Mouse (Mus musculus) CH12.LX (cell line): ENCODE measurements around the gene Teddm1b. TPM values are rescaled to one million over a fixed set of nuclear protein-coding genes. Genes with fewer than 3 reads are reported as not detected.

Experiments
- DNase-seq: peaks from one replicate; pipeline ENCODE4 v3.0.0-alpha.2; 2013; ENCODE audit errors: extremely low read depth
- H3K27ac ChIP-seq: 2 replicates; pipeline ENCODE4 v1.5.1; 2012; ENCODE audit warnings: low read depth, mild to moderate bottlenecking, control low read depth, moderate library complexity; ENCODE audit not compliant: insufficient read depth
- H3K27me3 ChIP-seq: replicated peaks from 2 replicates; pipeline ENCODE3; 2012; ENCODE audit warnings: inconsistent platforms
- H3K36me3 ChIP-seq, 2 experiments: replicated peaks in 1 of 2; 2 replicates each; pipeline versions ENCODE3 to v1.6.1; 2012; ENCODE audit warnings: inconsistent platforms in 1 of 2, low read length in 1 of 2, mild to moderate bottlenecking in 1 of 2, mixed read lengths in 1 of 2, moderate library complexity in 1 of 2; ENCODE audit not compliant: control insufficient read depth in 1 of 2, insufficient read depth in 1 of 2
- H3K4me1 ChIP-seq, 2 experiments: 2 replicates each; pipeline ENCODE4 v1.6.1; 2012; ENCODE audit warnings: inconsistent platforms in 1 of 2, moderate library complexity in 1 of 2; ENCODE audit not compliant: insufficient read depth in 2 of 2, control insufficient read depth in 1 of 2
- H3K4me2 ChIP-seq: 2 replicates; pipeline ENCODE4 v1.6.1; 2012; ENCODE audit warnings: low read depth, mild to moderate bottlenecking, control low read depth; ENCODE audit not compliant: poor library complexity, insufficient read depth, severe bottlenecking
- H3K4me3 ChIP-seq, 3 experiments: fragments of 150-350 bp in 1 of 3; sonication (generic) in 1 of 3; replicated peaks in 1 of 3; 2 replicates each; pipeline versions ENCODE3 to v1.5.1; 2011 to 2012; ENCODE audit warnings: low read depth in 2 of 3, low read length in 2 of 3, mild to moderate bottlenecking in 2 of 3, moderate library complexity in 2 of 3, control low read depth in 1 of 3, improper control_type of control experiment in 1 of 3, inconsistent platforms in 1 of 3, mixed read lengths in 1 of 3; ENCODE audit not compliant: poor library complexity in 1 of 3
- H3K79me2 ChIP-seq: replicated peaks from 2 replicates; pipeline ENCODE4 v1.6.1; 2012; ENCODE audit warnings: mild to moderate bottlenecking, moderate library complexity; ENCODE audit not compliant: control insufficient read depth, poor library complexity, insufficient read depth, severe bottlenecking; ENCODE audit errors: extremely low read depth
- H3K9ac ChIP-seq: 2 replicates; pipeline ENCODE4 v1.6.1; 2012; ENCODE audit warnings: low read depth, mild to moderate bottlenecking, control low read depth, moderate library complexity; ENCODE audit not compliant: insufficient read depth
- H3K9me3 ChIP-seq: replicated peaks from 2 replicates; pipeline ENCODE3; 2012; ENCODE audit warnings: low read length, inconsistent platforms, mixed read lengths
- BHLHE40 ChIP-seq: IDR thresholded peaks from 2 replicates; pipeline ENCODE4 v1.6.1; 2011; ENCODE audit warnings: mild to moderate bottlenecking, low read depth, low read length, improper control_type of control experiment
- CHD2 ChIP-seq: IDR thresholded peaks from 2 replicates; pipeline ENCODE4 v1.6.1; 2011; ENCODE audit warnings: low read length, improper control_type of control experiment
- E2F4 ChIP-seq: IDR thresholded peaks from 2 replicates; pipeline ENCODE4 v1.6.1; 2011; ENCODE audit warnings: low read depth, low read length, improper control_type of control experiment; ENCODE audit not compliant: insufficient replicate concordance
- GABPA ChIP-seq: IDR thresholded peaks from 2 replicates; pipeline ENCODE4 v1.6.1; 2012; ENCODE audit warnings: low read depth, low read length, improper control_type of control experiment, inconsistent platforms; ENCODE audit not compliant: insufficient replicate concordance
- IRF4 ChIP-seq: IDR thresholded peaks from 2 replicates; pipeline ENCODE4 v1.6.1; 2014; ENCODE audit warnings: low read depth, mild to moderate bottlenecking, inconsistent platforms, low read length, improper control_type of control experiment
- JUN ChIP-seq: IDR thresholded peaks from 2 replicates; pipeline ENCODE4 v1.6.1; 2011; ENCODE audit warnings: low read depth, mild to moderate bottlenecking, low read length, improper control_type of control experiment, moderate library complexity; ENCODE audit not compliant: insufficient read depth
- JUND ChIP-seq: conservative IDR thresholded peaks from 2 replicates; pipeline ENCODE4 v1.6.1; 2011; ENCODE audit warnings: low read depth, low read length, improper control_type of control experiment
- MAFK ChIP-seq: IDR thresholded peaks from 2 replicates; pipeline ENCODE4 v1.6.1; 2011; ENCODE audit warnings: low read length, improper control_type of control experiment; ENCODE audit not compliant: insufficient replicate concordance
- MAX ChIP-seq: IDR thresholded peaks from 2 replicates; pipeline ENCODE4 v1.6.1; 2011; ENCODE audit warnings: low read length, improper control_type of control experiment
- MAZ ChIP-seq: IDR thresholded peaks from 2 replicates; pipeline ENCODE4 v1.6.1; 2012; ENCODE audit warnings: low read depth, mild to moderate bottlenecking, inconsistent platforms, low read length, improper control_type of control experiment, moderate library complexity
- MEF2A ChIP-seq: IDR thresholded peaks from 2 replicates; pipeline ENCODE4 v1.6.1; 2014; ENCODE audit warnings: low read depth, mild to moderate bottlenecking, inconsistent platforms, low read length, improper control_type of control experiment, borderline replicate concordance
- MXI1 ChIP-seq: IDR thresholded peaks from 2 replicates; pipeline ENCODE4 v1.6.1; 2011; ENCODE audit warnings: mild to moderate bottlenecking, low read depth, low read length, improper control_type of control experiment
- MYC ChIP-seq: IDR thresholded peaks from 2 replicates; pipeline ENCODE4 v1.6.1; 2011; ENCODE audit warnings: low read depth, mild to moderate bottlenecking, improper control_type of control experiment, low read length
- NRF1 ChIP-seq: IDR thresholded peaks from 2 replicates; pipeline ENCODE4 v1.6.1; 2014; ENCODE audit warnings: low read depth, mild to moderate bottlenecking, inconsistent platforms, low read length, improper control_type of control experiment, moderate library complexity
- PAX5 ChIP-seq: IDR thresholded peaks from 2 replicates; pipeline ENCODE4 v1.6.1; 2012; ENCODE audit warnings: low read length, inconsistent platforms, mixed read lengths
- POLR2A ChIP-seq: IDR thresholded peaks from 2 replicates; pipeline ENCODE4 v1.6.1; 2011; ENCODE audit warnings: low read depth, mild to moderate bottlenecking, improper control_type of control experiment, low read length
- RCOR1 ChIP-seq: conservative IDR thresholded peaks from 2 replicates; pipeline ENCODE4 v1.6.1; 2012; ENCODE audit warnings: low read depth, mild to moderate bottlenecking, inconsistent platforms, low read length, improper control_type of control experiment
- USF2 ChIP-seq: conservative IDR thresholded peaks from 2 replicates; pipeline ENCODE4 v1.6.1; 2011; ENCODE audit warnings: low read depth, low read length, improper control_type of control experiment
- ZKSCAN1 ChIP-seq: IDR thresholded peaks from 2 replicates; pipeline ENCODE4 v1.6.1; 2012; ENCODE audit warnings: low read depth, inconsistent platforms, low read length, improper control_type of control experiment, borderline replicate concordance
- ZMIZ1 ChIP-seq: IDR thresholded peaks from 2 replicates; pipeline ENCODE4 v1.6.1; 2012; ENCODE audit warnings: low read depth, mild to moderate bottlenecking, inconsistent platforms, low read length, improper control_type of control experiment
- dilution Hi-C: fragments of 300-500 bp; cut with MboI; formaldehyde crosslinking; loops from 2 replicates; pipeline ENCODE4 v1.14.3; 2020; ENCODE audit warnings: low sequenced_read_pairs; ENCODE audit not compliant: extremely low pct_unique_long_range_greater_than_20kb, extremely low pct_ligation_motif_present
- in situ Hi-C: fragments of 300-500 bp; cut with MboI; formaldehyde crosslinking; loops from 3 replicates; pipeline ENCODE4 v1.14.3; 2019; ENCODE audit warnings: low sequenced_read_pairs, low pct_ligation_motif_present, low pct_unique_long_range_greater_than_20kb, mixed read lengths
- polyA plus RNA-seq: library from polyadenylated mRNA; unstranded; fragments of >175 nt; gene quantifications from 2 replicates; pipeline ENCODE4 v1.2.1, GENCODE M21; 2012; ENCODE audit warnings: low read depth; ENCODE audit not compliant: insufficient read length
- total RNA-seq, 2 experiments: library from RNA; depleted of rRNA; stranded (reverse); fragments of 300-350 nt in 1 of 2; fragments of >200 nt in 1 of 2; gene quantifications; 2 replicates each; pipeline ENCODE4 v1.2.3; 2012 to 2014

Gene Teddm1b
- total and polyA plus RNA-seq, 3 experiments, result 0.10 TPM; not detected in 2

GRCm38 (mm10) chr1:153890121-153890520 is 16.0 kb downstream of the Teddm1b start:
- dilution Hi-C loops, result no loop called here
- in situ Hi-C loops, result loop anchor here (5.0 to 10.0 kb wide), 3 partner anchors 145 to 287 kb away; no protein-coding TSS in a partner anchor
- no peaks in the 10 kb centered on the region for H3K79me2 ChIP-seq

DNA sequence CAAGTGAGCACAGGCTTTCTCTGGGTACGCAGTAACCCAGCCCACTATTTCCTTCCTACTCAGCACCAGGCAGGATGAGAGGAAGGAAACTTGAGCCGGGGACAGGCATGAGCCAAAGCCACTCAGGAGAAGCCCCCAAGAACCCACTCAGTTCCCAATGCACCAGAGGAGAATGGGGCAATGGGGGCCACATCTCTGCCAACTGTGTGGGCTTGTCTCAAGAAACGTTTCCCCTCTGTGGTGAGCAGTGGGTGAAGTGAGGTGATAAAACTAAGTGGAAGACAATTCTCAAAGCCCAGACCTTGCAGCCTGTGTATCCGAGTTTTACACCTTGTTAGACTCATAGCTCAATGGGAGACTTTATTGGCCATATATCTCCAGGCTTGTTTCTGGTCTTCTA is 17.3 kb downstream of the Teddm1b start, which contains the start of gene Teddm1a:
Gene Teddm1a (plus strand): TSS at position 301 of the 400 bp plus-strand sequence.
- dilution Hi-C loops, result no loop called here
- Histone ChIP-seq H3K4me3 (no peak within 1 kb of the TSS), H3K27me3 (peaks cover 6% of the 10 kb centered on the region), H3K9ac (no peak within 1 kb of the TSS), H3K9me3 (no peaks in the 10 kb centered on the region), H3K27ac (no peak within 1 kb of the TSS), H3K4me1 (peaks cover 0 to 3% of the 10 kb centered on the region in 2 experiments; a peak in 1 of 4 replicates), H3K4me2 (no peak within 1 kb of the TSS), H3K36me3 (no peaks in the 10 kb centered on the region), H3K79me2 (no peaks in the 10 kb centered on the region)
- no peak for DNase-seq
- TF ChIP-seq ZKSCAN1 (no peak), RCOR1 (no peak), MYC (no peak), MAFK (no peak), ZMIZ1 (no peak), MXI1 (no peak), JUN (no peak), GABPA (no peak), USF2 (no peak), BHLHE40 (no peak), MEF2A (no peak), CHD2 (no peak), POLR2A (no peak), PAX5 (no peak), JUND (no peak)
- in situ Hi-C loops, result loop anchor here (5.0 to 10.0 kb wide), 3 partner anchors 143 to 286 kb away; no protein-coding TSS in a partner anchor

More at GRCm38 (mm10) chr1:153890121-153890520, 16.0 kb downstream of the Teddm1b start:
- peaks cover 0 to 1% of the 10 kb centered on the region in 2 experiments; a peak in 1 of 4 replicates for H3K4me1 ChIP-seq
- TF ChIP-seq JUN (no peak), USF2 (no peak), E2F4 (no peak), JUND (no peak), GABPA (no peak), MAX (no peak), NRF1 (no peak), IRF4 (no peak), MAZ (no peak), RCOR1 (no peak)
- no peaks in the 10 kb centered on the region for H3K36me3 ChIP-seq
- H3K9ac ChIP-seq, result no peak overlapping the region
- no peak overlapping the region for H3K27ac ChIP-seq
- DNase-seq, result no peak
- H3K4me3 ChIP-seq, result no peak overlapping the region
- peaks cover 6% of the 10 kb centered on the region for H3K27me3 ChIP-seq
- H3K4me2 ChIP-seq, result no peak overlapping the region
- H3K9me3 ChIP-seq, result no peaks in the 10 kb centered on the region
